Mouse (Mus musculus) megakaryocyte progenitor cell, adult 5-6 weeks (primary cell): ENCODE measurements around the gene Mms19. TPM values are rescaled to one million over a fixed set of nuclear protein-coding genes. Genes with fewer than 3 reads are reported as not detected.
"Not testable (repeated sequence)": the region's sequence is repeated elsewhere in the genome, so short reads cannot be mapped to it uniquely, and the experiment has no call there.

Experiments used
- ATAC-seq: replicated peaks from 2 replicates; pipeline ENCODE4 v1.8.0; 2016; ENCODE audit warnings: mild to moderate bottlenecking, moderate TSS enrichment, inconsistent platforms; ENCODE audit not compliant: poor library complexity
- total RNA-seq, 2 experiments: library from RNA; stranded (forward) in 1 of 2; stranded (reverse) in 1 of 2; fragments of 157-497, 149-512 nt in 1 of 2; fragments of 200-1000 nt in 1 of 2; gene quantifications; 2 replicates each; pipeline versions ENCODE4 v1.2.3 to v1.2.4; 2015 to 2017

Gene Mms19
- total RNA-seq, 2 experiments from 2014 or later: 16.2 to 25.2 TPM

GRCm38 (mm10) chr19:41934124-41934523 lies 46.8 kb downstream of the Mms19 start:
- no peak for ATAC-seq

GRCm38 (mm10) chr19:41933179-41934086 lies 47.5 kb downstream of the Mms19 start, which contains the start of the genes Exosc1 and Zdhhc16:
Gene Exosc1, minus strand, starts transcription at chr19:41933423.
Gene Zdhhc16, plus strand, starts transcription at chr19:41933480.
- peak; percentile 96 for ATAC-seq

- ATAC-seq: peak; percentile 70
These were observed 48.3 kb downstream of the Mms19 start for GRCm38 (mm10) chr19:41932686-41933085.

- no peak for ATAC-seq
These were observed 60.4 kb downstream of the Mms19 start for GRCm38 (mm10) chr19:41920412-41921067.

DNA sequence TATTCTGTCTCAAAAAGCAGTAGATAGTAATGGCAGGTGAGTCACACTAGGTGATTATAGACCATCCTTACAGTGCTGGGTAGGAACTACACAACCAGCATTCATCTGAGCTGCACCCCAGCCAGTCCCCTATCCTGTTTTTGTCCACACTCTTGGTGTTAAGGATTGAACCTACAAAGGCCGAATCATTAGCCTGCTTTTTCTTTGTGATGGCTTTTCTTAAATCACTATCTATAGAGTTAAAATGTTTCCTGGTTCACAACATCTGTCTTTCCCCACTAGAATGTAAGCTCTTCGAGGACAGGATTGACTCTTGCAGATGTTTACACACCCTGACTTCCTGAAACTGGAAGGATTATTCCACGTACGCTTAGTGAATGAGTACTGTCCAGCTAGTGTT lies 61.5 kb downstream of the Mms19 start:
- ATAC-seq: no peak

DNA sequence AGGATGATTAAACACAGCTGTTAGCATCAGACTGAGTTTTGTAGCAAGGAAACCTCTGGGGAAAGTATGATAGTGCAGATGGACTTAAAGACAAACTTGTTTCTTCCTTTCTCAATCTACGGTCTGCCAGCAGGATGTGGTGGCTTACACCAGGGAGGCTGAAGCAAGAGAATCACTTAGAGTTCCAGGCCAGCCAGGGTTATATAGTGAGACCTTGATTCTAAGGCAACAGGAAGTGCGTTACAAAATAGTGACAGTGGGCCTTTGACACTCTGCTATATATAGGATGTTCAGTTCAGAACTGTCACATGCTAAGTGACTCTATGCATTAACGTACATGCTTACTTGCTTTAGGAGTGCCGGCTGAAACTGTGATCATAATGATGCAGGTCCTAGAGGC lies 64.1 kb downstream of the Mms19 start:
- ATAC-seq: peak; percentile 70

- ATAC-seq: no peak
These were observed 65.7 kb downstream of the Mms19 start for GRCm38 (mm10) chr19:41915294-41915693.

- ATAC-seq: not testable (repeated sequence)
These were observed 66.4 kb downstream of the Mms19 start for GRCm38 (mm10) chr19:41914592-41914882.

DNA sequence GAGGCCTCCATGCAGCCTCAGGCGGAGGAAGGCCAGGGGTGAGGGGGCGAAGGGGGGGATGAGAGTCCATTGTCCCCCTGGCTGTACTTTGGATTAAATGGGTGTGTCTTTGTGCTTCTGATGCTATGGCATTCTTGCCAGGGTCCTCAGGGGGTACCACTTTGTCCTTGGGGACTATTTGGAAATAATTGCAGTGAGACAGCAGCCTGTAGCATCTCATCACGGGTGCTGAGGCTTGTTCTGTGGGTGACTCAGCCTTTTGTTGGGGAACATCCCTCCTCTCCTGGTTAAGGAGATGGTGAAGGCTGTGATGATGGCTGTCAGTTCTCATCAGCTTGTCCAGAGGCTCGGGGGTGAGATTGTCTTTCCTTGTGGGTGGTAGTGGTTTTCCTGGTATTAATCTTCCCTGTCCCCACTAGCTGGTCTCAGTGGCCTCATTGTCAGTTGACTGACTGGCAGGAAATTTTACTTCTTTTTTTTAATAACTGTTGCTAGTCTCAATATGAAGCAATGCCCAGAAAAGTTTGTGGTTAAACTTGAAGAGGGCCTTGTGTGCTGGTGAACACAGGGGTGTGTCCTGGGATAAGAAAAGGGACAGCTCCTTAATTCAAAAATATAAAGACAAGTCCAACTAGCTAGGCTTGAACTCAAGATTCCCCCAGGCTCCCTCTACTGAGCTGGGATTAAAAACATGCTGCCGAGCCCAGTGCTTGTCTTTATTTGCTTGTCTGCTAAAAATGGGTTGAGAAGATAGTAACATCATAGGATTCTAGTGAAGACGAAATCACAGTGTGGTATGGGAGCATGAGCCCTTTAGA lies 67.0 kb downstream of the Mms19 start:
- peak; percentile 40 for ATAC-seq

DNA sequence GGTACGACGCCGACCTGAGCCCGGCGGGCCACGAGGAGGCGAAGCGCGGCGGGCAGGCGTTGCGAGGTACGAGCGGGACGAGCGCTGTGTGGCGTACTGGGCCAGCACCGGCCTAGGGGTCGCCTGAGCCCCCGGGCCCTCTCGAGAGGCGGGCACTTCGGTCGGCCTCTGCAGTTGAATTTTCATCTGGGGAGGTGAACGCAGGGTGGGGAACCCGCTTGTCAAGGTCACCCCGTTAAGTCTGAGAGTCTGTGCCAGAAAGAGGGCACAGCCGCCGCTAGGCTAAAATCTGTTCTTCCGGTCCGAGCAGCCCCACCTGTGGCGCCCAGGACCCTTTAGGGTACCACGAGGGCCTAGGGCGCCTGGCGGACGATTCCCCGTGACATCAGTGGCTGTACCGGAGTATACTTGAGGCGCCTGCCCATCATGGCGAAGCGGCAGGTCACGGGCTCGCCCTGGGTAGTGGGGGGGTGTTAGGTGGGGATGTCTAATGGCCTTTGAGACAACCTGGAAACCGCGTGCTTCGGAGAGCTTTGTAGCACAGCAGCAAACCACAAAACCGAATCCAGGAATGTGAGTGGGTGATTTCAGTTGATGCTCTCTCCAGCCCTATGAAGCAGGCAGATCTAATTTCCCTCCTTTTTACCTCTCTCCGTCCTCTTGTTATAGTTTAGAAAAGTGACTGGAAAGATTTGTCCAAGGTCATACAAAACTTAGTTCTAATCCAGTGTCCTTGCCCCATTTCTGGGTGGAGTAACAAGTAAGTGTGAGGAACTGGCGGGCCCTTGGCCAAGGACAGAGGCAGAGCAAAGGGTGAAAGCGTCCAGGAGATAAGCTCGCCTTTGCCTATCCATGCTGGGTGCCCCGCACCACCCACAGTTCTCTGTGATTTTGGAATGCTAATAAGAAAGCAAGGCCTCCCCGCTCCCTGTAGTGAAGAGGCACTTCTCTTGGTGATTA lies 68.6 kb downstream of the Mms19 start:
- ATAC-seq: no peak

- ATAC-seq: peak; percentile 85
These were observed 69.5 kb downstream of the Mms19 start, which contains the start of gene Pgam1 for GRCm38 (mm10) chr19:41911178-41912073. Gene Pgam1, plus strand, starts transcription at chr19:41911923.

- ATAC-seq: no peak
These were observed 70.6 kb downstream of the Mms19 start for GRCm38 (mm10) chr19:41910396-41910795.

GRCm38 (mm10) chr19:41908736-41909135 lies 72.2 kb downstream of the Mms19 start:
- ATAC-seq: no peak

DNA sequence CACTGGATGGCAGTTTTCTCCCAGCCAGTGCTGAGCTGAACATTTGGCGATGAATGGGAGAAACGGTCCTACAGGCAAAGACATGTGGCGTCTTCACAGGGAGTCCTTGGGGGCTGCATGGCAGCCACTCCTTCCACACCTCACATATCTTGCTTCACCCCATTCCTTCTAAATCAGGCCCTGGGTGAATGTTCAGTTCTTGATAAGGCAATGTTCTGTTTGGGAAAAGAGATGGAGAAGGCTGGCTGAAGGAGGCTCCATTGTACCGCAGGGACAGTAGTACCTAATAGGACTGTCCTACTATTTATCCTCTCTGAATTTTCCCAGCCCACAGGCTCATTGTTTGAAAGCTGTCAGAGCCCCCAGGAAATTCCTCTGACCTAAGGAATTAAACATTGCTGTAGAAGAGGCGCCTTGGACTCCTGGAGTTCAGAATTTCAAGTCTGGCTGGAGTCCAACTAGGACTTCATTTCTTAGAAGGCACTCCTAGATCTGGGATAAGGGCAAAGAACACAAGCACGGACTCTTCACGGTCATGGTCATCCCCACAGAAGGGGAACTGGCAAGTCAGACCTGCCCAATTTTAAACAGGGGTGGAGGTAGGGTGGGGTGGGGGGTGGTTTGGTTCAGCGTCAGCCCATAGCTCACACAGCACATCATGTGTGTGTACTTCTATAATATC lies 73.7 kb downstream of the Mms19 start:
- ATAC-seq: no peak

GRCm38 (mm10) chr19:41906311-41907078 lies 74.5 kb downstream of the Mms19 start:
- ATAC-seq: peak; percentile 62

DNA sequence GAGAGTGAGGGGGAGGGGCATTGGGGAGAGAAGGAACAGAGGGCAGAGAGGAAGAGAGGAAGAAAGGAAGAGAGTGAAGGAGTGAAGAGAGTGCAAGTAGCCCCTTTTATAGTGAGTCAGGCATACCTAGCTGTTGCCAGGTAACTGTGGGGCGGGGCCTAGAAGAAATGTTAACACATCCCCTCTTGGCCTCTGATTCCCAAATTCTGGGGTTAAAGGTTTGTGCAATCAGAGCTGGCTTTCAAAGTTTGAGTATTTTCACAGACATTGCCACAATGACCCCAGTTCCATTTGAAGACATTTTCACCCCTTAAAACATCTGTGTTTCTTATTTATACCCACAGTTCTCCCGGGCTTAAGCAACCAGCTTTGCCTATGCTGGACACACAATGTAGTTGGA lies 75.7 kb downstream of the Mms19 start:
- ATAC-seq: no peak

- no peak for ATAC-seq
These were observed 77.9 kb downstream of the Mms19 start for GRCm38 (mm10) chr19:41902848-41903593.
